Mouse (Mus musculus) heart, embryonic 14.5 days (tissue): ENCODE results near the gene G6pc. TPM values are rescaled to one million over a fixed set of nuclear protein-coding genes. Genes with fewer than 3 reads are reported as not detected.

ENCODE experiments used
- microRNA-seq: library from miRNA; unstranded; fragments of <30 nt; microRNA quantifications from one replicate; pipeline ENCODE4, GENCODE M21; 2016
- polyA plus RNA-seq: library from polyadenylated mRNA; unstranded; fragments of >200 nt; fragmentation: Nextera tagmentation; extraction: Ambion mirVana; gene quantifications from 2 replicates; pipeline ENCODE4 v1.2.1, GENCODE M21; 2014

Gene G6pc
- polyA plus RNA-seq, 1 experiment from 2014 or later = not detected

Small RNA genes within 50 kb of the gene (microRNA-seq; reads per million reads assigned to microRNA genes)
- gene Gm25593 = not detected
- gene Mir6929 = 2.0 reads per million

Other genes with a start within 250 kb of the G6pc start
- 6.7 and 8.0 TPM in 2 replicates for gene Retreg3, start 247.7 kb upstream of the G6pc start, polyA plus RNA-seq
- 63.1 and 68.6 TPM in 2 replicates for gene Tubg1, start 247.6 kb upstream of the G6pc start, polyA plus RNA-seq
- gene Tubg2, start 211.7 kb upstream of the G6pc start, polyA plus RNA-seq = 4.1 and 4.4 TPM in 2 replicates
- gene Cntnap1, start 197.0 kb upstream of the G6pc start, polyA plus RNA-seq = 0.69 and 1.1 TPM in 2 replicates
- 11.3 and 12.8 TPM in 2 replicates for gene Plekhh3, start 196.2 kb upstream of the G6pc start, polyA plus RNA-seq
- 0.30 TPM in 1 of 2 replicates, not detected in the other for gene Ccr10, start 192.1 kb upstream of the G6pc start, polyA plus RNA-seq
- gene Ezh1, start 141.1 kb upstream of the G6pc start, polyA plus RNA-seq = 13.6 and 16.6 TPM in 2 replicates
- gene Ramp2, start 121.5 kb upstream of the G6pc start, polyA plus RNA-seq = 272 and 281 TPM in 2 replicates
- gene Vps25, start 113.9 kb upstream of the G6pc start, polyA plus RNA-seq = 111 and 123 TPM in 2 replicates
- 5.8 and 9.5 TPM in 2 replicates for gene Wnk4, start 107.0 kb upstream of the G6pc start, polyA plus RNA-seq
- 0.51 and 1.1 TPM in 2 replicates for gene Cntd1, start 88.5 kb upstream of the G6pc start, polyA plus RNA-seq
- 188 and 203 TPM in 2 replicates for gene Coa3, start 88.4 kb upstream of the G6pc start, polyA plus RNA-seq
- gene Becn1, start 65.3 kb upstream of the G6pc start, polyA plus RNA-seq = 134 and 149 TPM in 2 replicates
- gene Psme3, start 51.3 kb upstream of the G6pc start, polyA plus RNA-seq = 62.5 and 66.5 TPM in 2 replicates
- gene Aoc2, start 42.5 kb upstream of the G6pc start, polyA plus RNA-seq = 0.55 and 0.84 TPM in 2 replicates
- gene Aoc3, start 37.0 kb upstream of the G6pc start, polyA plus RNA-seq = 1.4 and 1.9 TPM in 2 replicates
- gene Aarsd1, start 50.1 kb downstream of the G6pc start, polyA plus RNA-seq = 42.2 and 45.4 TPM in 2 replicates
- gene Gm27029, start 57.2 kb downstream of the G6pc start, polyA plus RNA-seq = 10.2 and 17.4 TPM in 2 replicates
- gene Rundc1, start 57.5 kb downstream of the G6pc start, polyA plus RNA-seq = 10.1 and 10.7 TPM in 2 replicates
- gene Ptges3l, start 57.8 kb downstream of the G6pc start, polyA plus RNA-seq = 81.7 and 96.0 TPM in 2 replicates
- 245 and 260 TPM in 2 replicates for gene Rpl27, start 74.7 kb downstream of the G6pc start, polyA plus RNA-seq
- gene Ifi35, start 80.8 kb downstream of the G6pc start, polyA plus RNA-seq = 17.1 and 17.3 TPM in 2 replicates
- gene Rnd2, start 97.4 kb downstream of the G6pc start, polyA plus RNA-seq = 5.4 and 9.0 TPM in 2 replicates
- 24.7 and 31.6 TPM in 2 replicates for gene Vat1, start 98.7 kb downstream of the G6pc start, polyA plus RNA-seq
- gene Brca1, start 184.4 kb downstream of the G6pc start, polyA plus RNA-seq = 7.5 and 8.3 TPM in 2 replicates
- gene Nbr1, start 184.6 kb downstream of the G6pc start, polyA plus RNA-seq = 62.6 and 70.0 TPM in 2 replicates
- gene Tmem106a, start 214.7 kb downstream of the G6pc start, polyA plus RNA-seq = 3.6 and 4.1 TPM in 2 replicates
- gene Gm11634, start 231.7 kb downstream of the G6pc start, polyA plus RNA-seq = not detected in 2 replicates